9 mouse cellular contexts compared by ENCODE assay signal in genomic region chr3:84355930-84356689, GRCm38 (mm10). TPM values are rescaled to one million over a fixed set of nuclear protein-coding genes. Genes with fewer than 3 reads are reported as not detected.
DNase-seq lines count a peak whose midpoint lies in the region; ATAC-seq and TF ChIP-seq lines count a peak whose summit lies in the region.
"Had no signal": no experiment of that assay in that cellular context is flagged by ENCODE, and none has a peak within 500 bp of the region (broad histone marks: within the 10 kb centered on the region; RNA-seq: fewer than 3 reads in every experiment).

No protein-coding gene starts in this region.

- H3K9me3 ChIP-seq in midbrain, embryonic 15.5 days = no peaks in the 10 kb centered on the region
- no peaks in the 10 kb centered on the region for H3K9me3 ChIP-seq in midbrain, embryonic 10.5 days (replicated peaks)
- no peaks in the 10 kb centered on the region for H3K9me3 ChIP-seq in hindbrain, postnatal 0 days (ENCODE audit: low read length)

- TF ChIP-seq CTCF in hindbrain, postnatal 0 days (IDR thresholded peaks at IDR 0.05; ENCODE audit: low read depth) = peak; percentile 30
- TF ChIP-seq CTCF in liver, adult 2 months (IDR thresholded peaks at IDR 0.05; ENCODE audit: low read depth, low read length) = peak; percentile 30

- no peaks in the 10 kb centered on the region for H3K4me1 ChIP-seq in midbrain, embryonic 15.5 days
- peaks cover 10% of the 10 kb centered on the region; the same call in 1 of the 2 replicates for H3K4me1 ChIP-seq in midbrain, embryonic 10.5 days
- H3K4me1 ChIP-seq in hindbrain, postnatal 0 days (ENCODE audit: insufficient read depth, low read length) = no peaks in the 10 kb centered on the region
- H3K4me1 ChIP-seq in liver, adult 2 months (ENCODE audit: control insufficient read depth, insufficient read depth, low read length) = no peaks in the 10 kb centered on the region

- H3K27ac ChIP-seq in midbrain, embryonic 15.5 days = no peak overlapping the region
- no peak overlapping the region for H3K27ac ChIP-seq in midbrain, embryonic 10.5 days (replicated peaks)
- no peak overlapping the region for H3K27ac ChIP-seq in hindbrain, postnatal 0 days
- no peak overlapping the region for H3K27ac ChIP-seq in liver, adult 2 months (replicated peaks; ENCODE audit: insufficient read depth, low read depth, low read length)
- H3K27ac ChIP-seq: macrophage had no signal

- 0 out of 2 replicates have a peak, but pooled peaks have one; percentile 30 for ATAC-seq in midbrain, embryonic 15.5 days (replicated peaks)
- ATAC-seq in hindbrain, postnatal 0 days = peak; percentile 74; the same call in 1 of the 2 replicates

- no peak overlapping the region for H3K4me2 ChIP-seq in midbrain, embryonic 15.5 days
- no peak overlapping the region for H3K4me2 ChIP-seq in hindbrain, postnatal 0 days (ENCODE audit: low read depth, low read length)

- TF ChIP-seq POLR2A in liver, adult 2 months (IDR thresholded peaks at IDR 0.05; ENCODE audit: extremely low read depth, insufficient read depth, low read length) = no peak

- H3K27me3 ChIP-seq in midbrain, embryonic 15.5 days (replicated peaks) = no peaks in the 10 kb centered on the region
- no peaks in the 10 kb centered on the region; the same call in 1 of the 2 replicates for H3K27me3 ChIP-seq in midbrain, embryonic 10.5 days (ENCODE audit: low read depth, poor library complexity, severe bottlenecking)
- no peaks in the 10 kb centered on the region for H3K27me3 ChIP-seq in hindbrain, postnatal 0 days (ENCODE audit: insufficient read depth, low read length)
- H3K27me3 ChIP-seq in liver, adult 2 months (ENCODE audit: control insufficient read depth, insufficient read depth, low read length) = no peaks in the 10 kb centered on the region

- H3K36me3 ChIP-seq in midbrain, embryonic 15.5 days (replicated peaks) = no peaks in the 10 kb centered on the region
- no peaks in the 10 kb centered on the region for H3K36me3 ChIP-seq in midbrain, embryonic 10.5 days
- H3K36me3 ChIP-seq in hindbrain, postnatal 0 days (ENCODE audit: insufficient read depth, low read length) = no peaks in the 10 kb centered on the region
- H3K36me3 ChIP-seq in liver, adult 2 months (ENCODE audit: control insufficient read depth, insufficient read depth, low read length) = no peaks in the 10 kb centered on the region

- H3K79me2 ChIP-seq in liver, adult 2 months (ENCODE audit: control insufficient read depth, insufficient read depth, low read length) = no peaks in the 10 kb centered on the region

- no peak overlapping the region for H3K9ac ChIP-seq in midbrain, embryonic 15.5 days
- no peak overlapping the region for H3K9ac ChIP-seq in hindbrain, postnatal 0 days (replicated peaks; ENCODE audit: low read length)
- H3K9ac ChIP-seq in liver, adult 2 months (ENCODE audit: low read depth, low read length) = no peak overlapping the region

- no peak for DNase-seq in midbrain, embryonic 10.5 days (ENCODE audit: low spot score)
- DNase-seq in adrenal gland, adult 2 months = peak; percentile 93
- peak; percentile 27 to 35 for DNase-seq in frontal cortex, postnatal 14 days (ENCODE audit: low spot score in 2 of 2)
- DNase-seq in hindbrain, postnatal 0 days (ENCODE audit: low spot score) = peak; percentile 58
- peak; percentile 51 for DNase-seq in liver, adult 2 months (ENCODE audit: extremely low read depth, low read depth, low spot score)
- peak; percentile 10 to 21 for DNase-seq in right cerebral cortex, postnatal 36 days (ENCODE audit: low spot score in 2 of 2)
- DNase-seq in cerebellum, adult 8-10 months = no peak

- WGBS in midbrain, embryonic 15.5 days = 48% methylated on average over 12 of the region's 12 CpGs
- 56% methylated on average over 12 of the region's 12 CpGs for WGBS in midbrain, embryonic 10.5 days
- WGBS in hindbrain, postnatal 0 days = 41% methylated on average over 12 of the region's 12 CpGs
- WGBS in liver, adult 2 months = 45% methylated on average over 12 of the region's 12 CpGs

- H3K4me3 ChIP-seq in midbrain, embryonic 15.5 days = no peak overlapping the region
- H3K4me3 ChIP-seq in midbrain, embryonic 10.5 days = no peak overlapping the region
- H3K4me3 ChIP-seq in hindbrain, postnatal 0 days (ENCODE audit: low read length) = no peak overlapping the region
- H3K4me3 ChIP-seq in liver, adult 2 months (ENCODE audit: insufficient read depth, low read depth, low read length) = no peak overlapping the region

RNA-seq across cellular contexts. Expression of gene Trim2, which starts 49.4 kb away (rescaled TPM):
- 158 and 159 TPM in 2 replicates for polyA plus RNA-seq in midbrain, embryonic 15.5 days (2015; fragmentation: Nextera tagmentation; extraction: Ambion mirVana)
- 81.7 and 116 TPM in 2 replicates for polyA plus RNA-seq in midbrain, embryonic 10.5 days (2016; fragmentation: Nextera tagmentation; extraction: Ambion mirVana)
- 100 to 1,000 TPM in 1 of 2 experiments, 10 to 100 TPM in 1; 34.1 to 125 TPM for total RNA-seq in adrenal gland, adult 2 months (2021)
- polyA plus RNA-seq in adrenal gland, adult 2 months (2012; rRNA removed) = 58.3 and 115 TPM in 2 replicates
- 217 and 236 TPM in 2 replicates for total RNA-seq in hindbrain, postnatal 0 days (2014; rRNA removed)
- 116 and 130 TPM in 2 replicates for polyA plus RNA-seq in hindbrain, postnatal 0 days (2015; fragmentation: Nextera tagmentation; extraction: Ambion mirVana)
- total RNA-seq in liver, adult 2 months (2014; rRNA removed) = 10.0 and 11.1 TPM in 2 replicates
- polyA plus RNA-seq in liver, adult 2 months (2012; rRNA removed) = 26.3 and 27.4 TPM in 2 replicates

Comparison
In these comparisons a context has a peak if more than half of its experiments do, and no peak if none do; other contexts are left out.
1. DNase-seq: peak in adrenal gland, adult 2 months (single experiment), frontal cortex, postnatal 14 days (2 of 2), hindbrain, postnatal 0 days (single experiment), liver, adult 2 months (single experiment) and right cerebral cortex, postnatal 36 days (2 of 2); none in midbrain, embryonic 10.5 days (single experiment) and cerebellum, adult 8-10 months (single experiment).